Mouse (Mus musculus): ENCODE results near the gene Cracr2a.
A peak's percentile ranks its signal among the peaks of the same experiment; 100 is the strongest.

The Cracr2a gene

DNA sequence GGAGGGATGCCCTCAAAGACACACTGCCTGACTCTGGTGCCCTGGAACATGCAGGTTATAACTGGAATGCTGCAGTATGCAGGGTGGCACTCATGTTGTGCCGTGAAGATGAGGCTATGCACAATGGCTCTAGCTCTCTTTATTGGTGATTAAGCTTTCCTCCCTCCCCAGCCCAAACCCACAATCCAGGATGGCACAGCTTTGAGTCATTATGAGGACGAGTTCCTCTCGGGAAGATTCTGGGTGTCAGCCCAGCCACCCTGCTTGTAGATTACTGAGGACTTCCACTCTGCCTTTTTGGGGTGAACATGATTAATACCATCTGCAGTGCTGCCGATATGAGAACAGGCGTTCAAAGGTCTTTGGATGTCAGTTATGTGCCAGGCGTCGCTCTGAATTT, 132.5 kb downstream of the Cracr2a start:
- peak in 1 of 2 experiments; percentile 27 for DNase-seq (ENCODE audit: low spot score in 2 of 2)

DNA sequence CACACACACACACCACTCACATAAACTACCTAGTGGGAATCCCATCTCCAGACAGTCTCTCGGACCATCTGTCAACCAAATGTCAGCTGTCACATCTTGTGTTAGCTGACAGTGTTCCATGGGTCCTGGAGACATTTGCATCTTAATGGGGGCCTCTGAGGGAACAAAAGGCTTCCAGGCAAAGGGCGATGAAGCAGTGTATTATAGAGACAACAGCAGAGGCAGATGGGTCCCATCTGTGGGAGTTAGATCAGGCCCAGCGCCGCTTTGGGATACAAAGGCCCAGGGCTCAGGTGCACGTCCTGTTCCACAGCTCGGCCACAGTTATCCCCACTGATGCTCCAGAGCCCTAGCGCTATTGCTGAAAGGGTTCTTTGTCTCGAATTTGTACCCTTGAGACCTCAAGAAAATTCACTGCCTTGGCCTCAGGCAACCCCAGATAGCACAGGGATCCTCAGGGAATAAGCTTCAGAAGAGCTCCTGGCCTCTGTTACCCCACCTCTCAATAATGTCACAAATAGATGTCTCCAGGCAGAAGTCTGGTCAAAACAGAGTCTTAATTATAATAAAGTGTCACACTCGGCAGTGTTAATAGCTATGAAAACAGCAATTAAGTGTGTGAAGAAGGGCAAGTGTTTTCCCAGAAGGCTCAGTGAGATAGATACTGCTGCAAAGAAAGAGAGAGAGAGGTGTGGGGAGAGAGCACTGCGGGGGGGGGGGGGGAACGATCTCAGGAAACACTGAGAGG, 140.1 kb downstream of the Cracr2a start:
- no peak for DNase-seq (ENCODE audit: low spot score in 2 of 2)

DNA sequence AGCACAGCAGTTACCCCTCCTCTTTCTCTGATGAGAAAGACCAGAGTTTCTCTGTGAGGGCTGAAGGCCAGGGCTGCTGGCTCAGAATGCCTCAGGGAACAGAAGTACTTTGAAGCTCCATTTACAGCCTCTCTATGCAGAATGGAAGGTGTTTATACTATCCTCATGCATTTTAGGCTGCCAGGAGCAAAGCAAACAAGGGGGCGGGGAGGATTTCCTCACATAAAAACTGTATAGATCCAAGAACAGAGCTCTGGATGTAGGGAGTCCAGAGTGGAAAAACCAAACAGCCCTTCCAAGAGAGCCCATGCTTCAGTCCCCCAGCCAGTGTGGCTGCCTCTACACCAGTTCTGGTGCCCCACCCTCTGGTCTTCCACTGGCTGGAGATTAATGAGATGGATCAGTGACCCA, 147.1 kb downstream of the Cracr2a start:
- no peak for DNase-seq (ENCODE audit: low spot score in 2 of 2)

DNA sequence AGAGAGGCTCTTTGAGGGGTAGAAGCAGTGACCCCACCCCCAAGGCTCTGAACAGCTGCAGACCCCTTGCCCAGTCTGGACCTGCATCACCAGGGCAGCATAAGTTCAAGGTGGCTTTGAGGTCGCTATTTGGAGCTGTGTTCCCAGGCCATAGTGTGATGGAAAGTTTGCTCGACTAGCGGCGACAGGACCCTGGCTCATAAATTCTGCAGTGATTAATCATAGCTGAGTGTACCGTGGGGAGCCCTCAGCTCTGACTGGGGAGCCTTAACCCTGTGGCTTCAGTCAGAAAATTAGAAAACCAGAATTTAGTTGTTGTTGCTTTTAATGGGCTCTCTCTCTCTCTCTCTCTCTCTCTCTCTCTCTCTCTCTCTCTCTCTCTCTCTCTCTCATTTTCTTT, 153.8 kb downstream of the Cracr2a start:
- DNase-seq (ENCODE audit: low spot score in 2 of 2) = no peak

DNA sequence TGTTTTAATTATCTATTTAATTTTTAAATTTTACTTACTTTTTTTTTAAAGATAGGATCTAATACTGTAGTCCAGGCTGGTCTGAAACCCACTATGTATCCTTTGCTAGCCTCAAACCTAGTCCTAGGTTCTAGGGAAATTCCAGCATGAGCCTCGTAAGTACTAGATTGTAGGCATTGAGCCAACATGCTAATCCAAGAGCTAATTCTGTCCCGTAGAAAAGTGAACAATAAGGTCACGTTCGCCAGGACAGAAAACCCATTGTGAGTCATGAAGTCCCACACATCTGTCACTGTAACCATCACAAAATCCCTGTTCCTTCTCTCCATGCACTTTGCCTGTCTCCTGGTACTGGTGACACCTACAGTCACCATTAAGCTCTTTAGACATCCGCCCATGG, 154.3 kb downstream of the Cracr2a start:
- no peak for DNase-seq (ENCODE audit: low spot score in 2 of 2)

DNA sequence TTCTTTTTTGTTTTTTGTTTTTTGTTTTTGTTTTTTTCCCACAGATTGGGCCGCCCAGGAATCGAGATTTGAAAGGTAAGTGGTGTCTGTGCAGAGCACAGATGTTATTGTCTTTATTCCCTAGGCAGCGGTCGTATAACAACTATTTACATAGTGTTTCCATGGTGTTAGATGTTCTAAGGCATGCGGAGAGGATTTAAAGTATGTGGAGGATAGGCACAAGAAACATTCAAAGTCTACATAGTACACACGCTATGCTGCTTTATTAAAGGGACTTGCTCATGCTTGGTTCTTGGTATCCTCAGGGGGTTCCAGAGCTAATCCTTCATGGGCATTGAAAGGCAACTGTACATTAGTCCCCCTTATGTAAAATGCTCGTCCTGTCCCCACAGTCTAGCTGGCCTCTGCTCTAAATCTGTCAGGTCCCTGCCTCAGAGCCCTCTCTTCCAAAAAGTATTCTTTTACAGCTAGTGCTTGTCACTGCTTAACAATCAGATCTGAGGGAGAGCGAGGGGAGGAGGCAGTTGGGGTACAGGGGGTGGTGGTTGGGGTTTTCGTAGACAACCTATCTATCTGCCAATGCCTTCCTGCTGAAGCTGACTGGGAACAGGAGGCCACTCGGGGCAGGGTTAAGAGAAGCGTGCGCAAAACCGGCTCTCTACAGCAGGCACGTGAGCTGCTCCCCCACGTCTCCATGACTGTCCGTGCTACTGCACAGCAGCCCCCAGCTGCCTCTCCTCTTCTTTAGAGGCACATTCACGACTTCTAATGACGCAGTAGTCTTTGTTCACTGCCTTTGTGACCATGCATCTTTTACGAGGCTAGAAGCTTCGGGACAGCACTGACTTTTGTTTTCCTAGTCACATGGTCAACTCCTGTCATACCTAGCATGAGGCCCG, 156.3 kb downstream of the Cracr2a start:
- DNase-seq (ENCODE audit: low spot score in 2 of 2) = no peak

DNA sequence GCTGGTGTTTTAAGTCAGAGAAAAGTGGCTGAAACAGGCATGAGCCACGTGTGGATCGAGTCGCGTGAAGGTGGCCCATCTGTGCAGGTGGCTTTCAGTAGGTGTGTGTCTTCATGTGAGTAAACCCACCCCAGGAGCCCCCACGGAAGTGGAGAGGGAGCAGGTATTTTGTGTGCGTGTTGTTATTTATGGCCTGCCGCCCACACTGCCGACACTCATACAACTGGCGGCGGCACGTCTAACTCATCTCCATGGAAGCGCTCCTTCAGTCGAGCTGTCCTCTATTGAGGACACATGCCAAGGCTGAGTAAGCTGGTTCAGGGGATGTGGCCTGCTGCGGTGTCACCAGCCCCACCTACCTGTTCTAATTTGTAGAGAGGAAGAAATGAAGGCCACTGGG, 158.7 kb downstream of the Cracr2a start:
- peak; percentile 66 to 70 for DNase-seq (ENCODE audit: low spot score in 2 of 2)

DNA sequence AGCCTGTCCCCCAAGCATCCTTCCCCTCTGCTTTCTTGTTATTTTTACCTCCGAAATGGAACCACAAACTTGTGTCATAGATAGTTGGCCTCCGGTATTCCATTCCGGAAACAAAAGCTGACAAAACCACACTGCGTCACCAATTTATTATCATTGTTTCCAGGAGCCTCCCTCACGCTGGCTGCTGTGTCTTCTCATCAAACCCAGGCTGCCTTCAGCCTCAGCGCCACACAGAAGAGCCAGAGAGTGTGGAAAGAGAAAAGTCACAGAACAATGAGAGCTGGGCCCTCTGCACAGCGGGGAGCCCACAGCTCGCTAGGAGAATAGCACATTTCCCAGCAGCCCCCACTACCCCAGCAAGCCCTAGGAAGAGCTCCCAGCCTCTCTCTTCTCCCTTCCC, 162.0 kb downstream of the Cracr2a start:
- DNase-seq (ENCODE audit: low spot score in 2 of 2) = no peak

Data from right cerebral cortex, adult 2 months (tissue).